Mouse (Mus musculus): ENCODE results near the gene Dolk. TPM values are rescaled to one million over a fixed set of nuclear protein-coding genes. Genes with fewer than 3 reads are reported as not detected.

Gene Dolk
- polyA plus RNA-seq, 1 experiment = 15.7 TPM

- no peak for DNase-seq (ENCODE audit: low read depth)
Observed at GRCm38 (mm10) chr2:30267466-30267865, 18.7 kb downstream of the Dolk start.

GRCm38 (mm10) chr2:30266392-30266941, 19.7 kb downstream of the Dolk start:
- TF ChIP-seq CTCF (IDR thresholded peaks at IDR 0.05; ENCODE audit: borderline replicate concordance, extremely low read depth, insufficient read depth, insufficient read length) (no peak), POLR2A (IDR thresholded peaks at IDR 0.05; ENCODE audit: borderline replicate concordance, extremely low read depth, insufficient read depth, insufficient read length, poor library complexity, severe bottlenecking) (no peak)
- peak; percentile 71 for DNase-seq (ENCODE audit: low read depth)

More at GRCm38 (mm10) chr2:30267466-30267865, 18.7 kb downstream of the Dolk start:
- TF ChIP-seq CTCF (IDR thresholded peaks at IDR 0.05; ENCODE audit: borderline replicate concordance, extremely low read depth, insufficient read depth, insufficient read length) (no peak), POLR2A (IDR thresholded peaks at IDR 0.05; ENCODE audit: borderline replicate concordance, extremely low read depth, insufficient read depth, insufficient read length, poor library complexity, severe bottlenecking) (no peak)

DNA sequence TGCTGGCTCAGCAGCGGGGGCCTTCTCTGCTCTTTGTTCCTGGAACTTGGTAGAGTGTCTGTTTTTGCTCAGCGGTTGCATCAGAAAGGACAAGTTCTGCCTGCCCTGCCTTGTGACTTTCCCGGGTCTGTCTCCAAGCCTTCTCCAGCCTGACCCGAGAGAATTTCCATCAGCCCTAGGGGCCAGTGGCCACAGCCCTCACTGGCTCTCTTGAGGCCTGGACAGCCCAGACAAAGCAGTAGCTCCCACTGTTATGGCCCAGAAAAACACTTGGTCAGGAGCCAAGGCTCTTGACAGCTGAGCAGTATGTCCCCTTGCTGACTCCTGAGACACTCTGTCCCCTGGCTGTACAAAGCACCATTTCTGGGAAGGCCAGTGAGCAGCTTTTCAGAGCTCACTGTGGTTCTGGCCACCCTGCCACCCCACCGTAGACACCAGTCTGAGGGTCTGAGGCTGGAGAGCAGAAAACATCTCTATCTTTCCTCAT, 20.3 kb downstream of the Dolk start, which contains the start of gene Phyhd1:
Phyhd1 (plus strand) TSS at position 437 of the 487 bp plus-strand sequence.
- DNase-seq (ENCODE audit: low read depth) = peak; percentile 64
- TF ChIP-seq POLR2A (IDR thresholded peaks at IDR 0.05; ENCODE audit: borderline replicate concordance, extremely low read depth, insufficient read depth, insufficient read length, poor library complexity, severe bottlenecking) = no peak

DNA sequence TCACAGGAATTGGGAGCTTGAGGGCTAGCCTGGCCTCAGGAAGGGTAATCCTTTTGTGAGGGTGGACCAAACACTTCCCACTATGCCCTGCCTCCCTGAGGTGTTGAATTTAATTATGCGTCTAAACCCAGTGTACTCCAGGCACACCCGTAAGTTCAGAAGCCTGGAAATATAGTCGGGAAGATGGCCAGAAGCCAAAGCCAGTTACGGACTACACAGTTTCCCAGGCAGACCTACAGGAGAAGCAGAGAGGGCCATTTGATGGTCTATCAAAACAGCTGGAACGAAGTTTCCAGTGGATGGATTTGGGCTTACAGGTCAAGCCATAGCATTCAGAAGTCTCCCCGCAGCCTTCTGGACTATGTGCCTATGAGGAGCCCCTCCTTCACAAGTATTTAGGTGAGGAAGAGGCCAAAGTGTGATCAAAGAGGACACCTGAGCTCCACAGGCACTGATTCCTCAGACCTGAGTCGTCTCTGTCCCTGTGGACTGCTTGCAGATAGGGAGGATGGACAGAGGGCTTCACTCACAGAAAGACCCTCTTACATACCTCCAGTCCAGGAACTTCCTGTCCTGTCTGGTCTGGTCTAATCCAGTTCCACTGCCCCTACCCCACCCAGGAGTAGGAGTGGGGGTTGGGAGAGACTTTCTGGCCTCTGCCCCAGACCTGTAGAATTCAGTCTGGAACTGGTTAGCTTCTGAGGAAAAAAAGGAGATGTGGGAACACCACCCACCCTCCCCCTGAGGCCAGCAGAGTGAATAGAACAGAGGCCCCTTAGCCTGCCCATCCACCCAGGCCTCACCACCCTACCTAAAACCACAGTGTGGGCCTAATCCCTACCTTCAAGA, 21.2 kb downstream of the Dolk start:
- TF ChIP-seq POLR2A (IDR thresholded peaks at IDR 0.05; ENCODE audit: borderline replicate concordance, extremely low read depth, insufficient read depth, insufficient read length, poor library complexity, severe bottlenecking) = no peak
- no peak for TF ChIP-seq CTCF (IDR thresholded peaks at IDR 0.05; ENCODE audit: borderline replicate concordance, extremely low read depth, insufficient read depth, insufficient read length)
- DNase-seq (ENCODE audit: low read depth) = peak; percentile 17

- DNase-seq (ENCODE audit: low read depth) = no peak
- TF ChIP-seq CTCF (IDR thresholded peaks at IDR 0.05; ENCODE audit: borderline replicate concordance, extremely low read depth, insufficient read depth, insufficient read length) (no peak), POLR2A (IDR thresholded peaks at IDR 0.05; ENCODE audit: borderline replicate concordance, extremely low read depth, insufficient read depth, insufficient read length, poor library complexity, severe bottlenecking) (no peak)
Observed at GRCm38 (mm10) chr2:30263811-30264210, 22.3 kb downstream of the Dolk start.

GRCm38 (mm10) chr2:30262840-30263441, 23.2 kb downstream of the Dolk start:
- TF ChIP-seq CTCF (IDR thresholded peaks at IDR 0.05; ENCODE audit: borderline replicate concordance, extremely low read depth, insufficient read depth, insufficient read length) = no peak
- no peak for TF ChIP-seq POLR2A (IDR thresholded peaks at IDR 0.05; ENCODE audit: borderline replicate concordance, extremely low read depth, insufficient read depth, insufficient read length, poor library complexity, severe bottlenecking)
- peak; percentile 94 for DNase-seq (ENCODE audit: low read depth)

DNA sequence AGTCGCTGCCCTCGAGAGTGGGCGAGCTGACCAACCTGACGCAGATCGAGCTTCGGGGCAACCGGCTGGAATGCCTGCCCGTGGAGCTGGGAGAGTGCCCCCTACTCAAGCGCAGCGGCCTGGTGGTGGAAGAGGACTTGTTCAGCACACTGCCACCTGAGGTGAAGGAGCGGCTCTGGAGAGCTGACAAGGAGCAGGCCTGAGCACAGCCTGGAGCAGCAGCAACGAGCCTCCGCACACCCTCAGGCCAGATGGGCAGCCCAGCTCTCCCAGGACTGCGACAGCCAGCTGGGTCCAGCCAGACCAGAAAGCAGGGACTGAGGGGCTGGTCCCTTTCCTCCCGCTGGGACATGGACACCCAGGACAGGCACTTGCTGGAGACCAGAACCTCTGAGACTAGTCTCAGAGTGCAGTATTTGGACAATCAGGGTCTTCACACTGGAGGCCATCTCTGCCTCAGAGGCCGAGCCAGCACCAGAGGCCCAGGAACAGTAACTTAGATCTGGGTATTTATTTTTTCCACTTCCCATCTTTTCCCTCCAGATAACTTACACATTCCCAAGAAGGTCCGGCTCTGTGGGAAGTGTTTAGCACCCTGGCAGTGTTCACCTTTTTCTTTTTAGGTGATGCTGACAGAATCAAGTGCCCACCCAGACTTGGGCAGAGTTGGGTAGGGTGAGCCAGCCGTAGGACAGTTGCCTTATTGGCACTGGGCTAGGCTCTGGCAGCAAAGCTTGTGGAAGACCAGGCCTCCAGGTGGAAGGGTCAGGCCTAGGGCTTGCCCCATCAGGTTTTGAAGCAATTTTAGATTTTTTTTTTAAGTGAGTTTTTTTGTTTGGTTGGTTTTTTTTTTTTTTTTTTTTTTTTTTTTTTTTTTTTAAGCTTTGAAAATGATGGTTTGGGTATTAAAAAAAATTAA, 24.0 kb downstream of the Dolk start:
- TF ChIP-seq POLR2A (IDR thresholded peaks at IDR 0.05; ENCODE audit: borderline replicate concordance, extremely low read depth, insufficient read depth, insufficient read length, poor library complexity, severe bottlenecking) (no peak), CTCF (IDR thresholded peaks at IDR 0.05; ENCODE audit: borderline replicate concordance, extremely low read depth, insufficient read depth, insufficient read length) (no peak)
- no peak for DNase-seq (ENCODE audit: low read depth)

DNA sequence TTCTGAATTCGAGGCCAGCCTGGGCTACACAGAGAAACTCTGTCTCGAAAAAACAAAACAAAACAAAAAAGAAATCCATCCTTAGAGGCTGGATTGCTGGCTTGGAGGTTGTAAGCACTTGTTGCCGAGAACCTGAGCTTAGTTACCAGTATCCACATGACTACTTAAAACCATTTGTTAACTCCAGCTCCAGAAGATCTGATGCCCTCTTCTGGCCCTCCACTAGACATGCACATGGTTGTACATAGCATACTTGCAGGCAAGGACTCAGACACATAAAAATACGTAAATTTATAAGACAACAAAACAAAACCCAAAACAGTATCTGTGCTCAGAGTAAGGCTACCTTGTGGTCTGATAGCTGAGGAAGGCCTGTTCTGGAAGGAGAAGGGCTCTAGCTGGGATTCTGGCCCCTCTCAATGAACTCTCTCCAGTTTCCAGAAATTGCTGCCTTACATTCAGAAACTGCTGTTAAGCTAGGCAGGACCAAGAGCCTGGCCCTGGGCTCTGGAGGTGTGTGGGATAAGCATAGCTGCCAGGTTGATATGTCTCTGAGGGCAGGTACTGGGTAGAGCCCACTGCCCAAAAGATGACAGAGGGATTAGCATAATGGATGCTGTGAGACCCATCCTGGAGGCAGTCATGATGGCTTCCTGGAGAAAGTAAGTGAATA, 24.9 kb downstream of the Dolk start:
- no peak for TF ChIP-seq CTCF (IDR thresholded peaks at IDR 0.05; ENCODE audit: borderline replicate concordance, extremely low read depth, insufficient read depth, insufficient read length)
- no peak for TF ChIP-seq POLR2A (IDR thresholded peaks at IDR 0.05; ENCODE audit: borderline replicate concordance, extremely low read depth, insufficient read depth, insufficient read length, poor library complexity, severe bottlenecking)
- DNase-seq (ENCODE audit: low read depth) = no peak

DNA sequence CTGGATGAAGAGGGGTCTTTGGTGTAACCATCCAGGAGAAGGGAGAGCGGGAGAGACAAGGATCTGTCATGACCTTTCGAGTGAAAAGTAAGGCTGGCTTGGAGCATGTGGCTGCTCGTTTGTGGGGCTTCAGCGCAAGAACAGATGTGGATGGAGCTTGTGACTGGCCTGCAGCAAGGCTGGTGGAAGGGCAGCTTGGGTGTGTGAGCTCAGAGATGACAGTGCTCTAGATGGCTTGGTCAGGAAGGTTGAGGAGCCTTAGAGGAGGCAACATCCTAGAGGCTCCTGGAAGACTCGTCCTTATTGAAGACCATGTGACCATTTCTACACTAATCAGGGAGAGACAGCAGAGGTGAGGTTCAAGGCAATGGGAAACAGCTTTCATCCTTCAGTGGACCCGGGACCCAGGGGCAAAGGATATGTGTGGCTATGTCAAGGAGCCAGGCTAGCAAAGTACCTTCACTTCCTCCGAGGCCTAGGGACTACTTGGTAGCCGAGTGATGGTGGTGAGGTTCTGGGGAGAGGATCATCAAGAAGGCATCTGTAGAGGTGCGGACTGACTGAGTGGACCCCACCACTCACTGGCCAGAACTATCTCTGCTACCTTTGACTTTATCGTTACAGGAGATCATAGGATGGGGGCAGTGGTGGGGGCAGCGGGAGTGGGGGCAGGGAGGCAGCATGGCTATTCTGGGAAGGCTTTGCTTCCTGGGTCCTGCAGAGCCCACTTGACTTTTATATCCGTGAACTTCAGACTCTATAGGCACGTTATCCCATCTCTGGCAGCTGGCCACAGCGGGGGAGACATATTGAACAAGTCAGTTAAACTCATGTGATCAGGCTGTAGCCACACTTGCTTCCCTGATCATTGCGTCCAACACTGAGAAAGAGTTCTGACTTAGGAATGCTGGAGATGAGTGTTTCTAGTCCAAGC, 26.7 kb downstream of the Dolk start:
- TF ChIP-seq CTCF (IDR thresholded peaks at IDR 0.05; ENCODE audit: borderline replicate concordance, extremely low read depth, insufficient read depth, insufficient read length) (no peak), POLR2A (IDR thresholded peaks at IDR 0.05; ENCODE audit: borderline replicate concordance, extremely low read depth, insufficient read depth, insufficient read length, poor library complexity, severe bottlenecking) (no peak)
- DNase-seq (ENCODE audit: low read depth) = no peak
